Mouse (Mus musculus) pancreas, adult 10 weeks (tissue): ENCODE data around the gene Kdm4a. TPM values are rescaled to one million over a fixed set of nuclear protein-coding genes. Genes with fewer than 3 reads are reported as not detected.

Experiments used
- polyA plus RNA-seq: library from polyadenylated mRNA; stranded (reverse); fragments of 350-450 nt; fragmentation: Illumina TruSeq; extraction: RNeasy Lipid Tissue Mini Kit (QIAGEN cat#74804); gene quantifications from one replicate; pipeline ENCODE4 v1.2.3, GENCODE M21; 2015; ENCODE audit warnings: low read depth, low replicate concordance; ENCODE audit not compliant: insufficient read depth

Kdm4a gene
- 8.7 TPM for polyA plus RNA-seq

DNA sequence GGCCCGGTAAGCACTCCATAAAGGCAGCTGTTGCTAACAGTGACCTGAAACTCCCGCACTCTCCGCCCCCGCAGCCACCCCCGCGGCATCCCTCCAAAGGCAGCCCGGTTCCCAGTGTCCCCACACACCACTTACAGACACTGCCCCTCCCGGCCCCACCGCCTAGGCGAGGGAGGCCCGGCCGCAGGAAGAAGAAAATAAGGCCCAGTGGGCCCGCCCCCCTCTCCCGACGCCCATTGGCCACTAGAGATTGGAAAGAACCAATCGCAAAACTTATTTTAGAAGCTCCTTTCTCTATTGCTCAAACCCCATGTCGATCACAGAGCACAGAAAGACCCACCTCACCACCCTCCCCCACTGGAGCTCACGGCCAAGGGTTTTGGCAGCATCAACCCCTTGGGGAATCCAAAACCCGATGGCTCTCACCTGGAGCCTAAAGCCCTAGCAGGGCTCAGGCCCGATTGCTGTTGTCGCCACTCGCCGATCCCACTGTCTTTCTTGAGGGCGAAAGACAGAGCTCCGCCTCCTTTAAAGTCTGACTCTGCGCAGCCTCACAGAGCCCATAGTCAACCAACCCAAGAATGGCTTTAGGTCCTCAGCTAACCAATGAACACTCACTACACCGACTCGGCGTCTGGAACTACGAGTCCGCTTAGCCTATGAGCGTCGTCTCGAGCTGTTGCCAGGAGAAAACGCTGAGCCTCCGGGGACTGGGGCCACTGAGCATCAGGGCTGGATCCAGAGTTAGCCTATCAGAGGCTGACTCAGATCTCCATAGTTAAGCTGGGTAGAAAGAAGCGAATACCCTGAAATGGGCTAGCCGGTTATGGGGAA lies at the start of gene Kdm4a:
Kdm4a (minus strand) TSS at position 577 of the 834 bp plus-strand sequence.

DNA sequence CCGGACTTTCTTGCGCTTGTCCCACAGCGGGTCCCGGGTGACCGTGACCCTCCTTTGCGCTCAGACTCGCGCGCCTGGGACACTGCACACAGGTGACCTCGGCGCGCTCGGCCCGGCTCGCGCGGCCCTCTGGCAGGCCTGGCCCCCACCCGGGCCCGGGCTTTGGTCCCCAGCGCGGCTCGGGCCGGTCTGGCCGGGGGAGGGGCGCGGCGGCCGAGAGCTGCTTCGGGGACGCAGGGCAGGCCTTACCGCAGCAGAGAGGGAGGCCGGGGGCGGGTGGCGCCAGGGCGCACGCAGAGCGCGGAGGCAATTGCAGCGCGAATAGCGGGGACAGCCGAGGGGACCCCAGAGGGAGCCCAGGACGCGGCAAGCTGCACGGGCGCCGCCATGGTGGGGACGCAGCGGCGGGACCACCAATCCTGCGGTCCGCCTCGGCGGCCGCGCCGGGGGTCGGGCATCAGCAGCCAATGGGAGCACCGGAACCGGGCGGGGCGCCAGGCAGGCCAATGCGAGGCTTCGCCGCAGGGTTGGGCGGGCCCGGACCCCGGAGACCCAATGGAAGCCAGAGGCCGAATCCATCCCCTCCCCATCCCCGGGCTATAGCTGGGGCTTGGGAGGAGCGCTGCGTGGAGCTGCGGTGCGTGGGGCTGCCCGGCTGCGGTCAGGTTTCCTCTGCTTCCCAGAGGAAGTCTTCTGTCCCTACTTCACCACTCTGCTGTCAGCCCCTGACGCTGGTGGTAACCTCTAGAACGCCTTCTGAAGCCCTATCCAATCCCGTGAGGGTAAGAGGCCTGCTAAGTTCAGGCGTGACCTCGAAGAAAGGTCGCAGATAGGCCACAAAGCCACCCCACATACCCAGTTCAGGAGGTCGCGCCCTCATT lies 45.1 kb downstream of the Kdm4a start, which contains the start of gene St3gal3:
St3gal3 (minus strand) TSS at position 430 of the 881 bp plus-strand sequence.

Other genes starting within 250 kb of the Kdm4a start
- gene St3gal3, start 45.1 kb downstream of the Kdm4a start, polyA plus RNA-seq = 3.9 TPM
- gene Ptprf, start 111.4 kb upstream of the Kdm4a start, polyA plus RNA-seq = 18.9 TPM
- 9.0 TPM for gene Szt2, start 229.2 kb upstream of the Kdm4a start, polyA plus RNA-seq
- gene Med8, start 229.3 kb upstream of the Kdm4a start, polyA plus RNA-seq = 19.5 TPM
- 25.4 TPM for gene Elovl1, start 248.1 kb upstream of the Kdm4a start, polyA plus RNA-seq